Mouse (Mus musculus) layer of hippocampus, adult 6 months (tissue): Measurements from ENCODE around the gene Foxs1. TPM values are rescaled to one million over a fixed set of nuclear protein-coding genes. Genes with fewer than 3 reads are reported as not detected.

Source experiments
- long read RNA-seq, 2 experiments: library from polyadenylated mRNA; unstranded; transcript quantifications; one replicate each; pipeline ENCODE4 v2.0.0; 2019 to 2020
- polyA plus RNA-seq: library from polyadenylated mRNA; unstranded; fragments of <200 nt; fragmentation: Nextera tagmentation; gene quantifications from 2 replicates; pipeline ENCODE4 v1.2.3, GENCODE M21; 2021

Foxs1 gene
- polyA plus RNA-seq, result 0.60 and 0.63 TPM in 2 replicates
- long read RNA-seq, experiment 1, partial matches to known transcripts, result 0 of 1 reads
- long read RNA-seq, experiment 1, other reads (novel, unspliced or antisense), result 0 of 1 reads
- long read RNA-seq, experiment 2, result 0 reads

DNA sequence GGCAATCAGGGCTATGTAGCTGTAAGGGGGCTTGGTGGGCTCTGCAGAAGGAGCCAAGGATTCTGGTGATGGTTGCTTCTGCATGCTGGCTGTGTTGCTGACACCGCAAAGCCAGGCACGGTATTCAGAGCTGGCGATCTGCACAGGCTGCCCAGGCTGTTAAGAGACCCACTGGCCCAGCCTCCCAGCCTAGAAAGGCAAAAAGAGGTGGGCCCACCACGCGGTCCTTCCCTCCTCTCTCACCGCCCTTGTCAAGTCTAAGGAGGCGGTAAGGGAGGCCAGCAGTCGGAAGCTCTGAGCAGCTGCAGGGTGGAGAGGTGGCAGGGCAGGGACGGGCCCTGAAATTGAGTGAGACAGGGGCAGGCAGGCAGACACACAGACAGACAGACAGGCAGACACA, at the start of gene Foxs1:
Foxs1 (minus strand) TSS at position 161 of the 400 bp plus-strand sequence.

DNA sequence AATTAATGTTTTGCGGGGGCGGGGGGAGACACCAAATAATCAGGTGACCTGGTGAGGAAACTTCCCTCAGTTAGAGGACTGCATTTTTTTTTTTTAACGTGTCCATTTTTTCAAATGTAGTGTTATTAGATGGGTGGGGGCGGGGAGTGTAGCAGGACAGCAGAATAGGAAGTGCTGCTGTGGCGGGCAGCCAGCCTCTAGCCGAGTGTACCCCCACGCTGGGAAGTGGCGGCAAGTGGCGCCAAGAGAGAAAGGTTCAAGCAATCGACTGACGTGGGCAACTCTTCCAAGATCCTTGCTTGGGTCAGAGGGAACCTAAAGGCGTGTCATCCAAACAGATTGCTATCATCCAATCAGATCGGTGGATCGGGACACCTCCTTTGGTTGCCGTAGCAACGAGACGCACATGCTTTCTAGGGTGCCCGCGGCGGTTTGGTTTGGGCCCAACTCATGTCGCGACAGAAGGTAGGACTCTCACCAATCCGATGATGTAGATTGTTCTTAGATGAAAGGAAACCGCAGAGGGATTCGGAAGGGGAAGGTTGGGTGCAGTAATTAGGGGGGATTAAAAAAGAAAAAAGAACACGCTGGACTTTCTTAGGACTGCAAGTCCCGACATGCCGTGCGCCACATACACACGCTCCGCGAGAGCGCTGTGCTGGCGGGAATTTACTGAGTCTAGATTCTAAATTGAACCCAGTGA, 29.2 kb upstream of the Foxs1 start, which contains the start of gene Ttll9:
Ttll9 (plus strand) TSS at position 395 of the 703 bp plus-strand sequence.

DNA sequence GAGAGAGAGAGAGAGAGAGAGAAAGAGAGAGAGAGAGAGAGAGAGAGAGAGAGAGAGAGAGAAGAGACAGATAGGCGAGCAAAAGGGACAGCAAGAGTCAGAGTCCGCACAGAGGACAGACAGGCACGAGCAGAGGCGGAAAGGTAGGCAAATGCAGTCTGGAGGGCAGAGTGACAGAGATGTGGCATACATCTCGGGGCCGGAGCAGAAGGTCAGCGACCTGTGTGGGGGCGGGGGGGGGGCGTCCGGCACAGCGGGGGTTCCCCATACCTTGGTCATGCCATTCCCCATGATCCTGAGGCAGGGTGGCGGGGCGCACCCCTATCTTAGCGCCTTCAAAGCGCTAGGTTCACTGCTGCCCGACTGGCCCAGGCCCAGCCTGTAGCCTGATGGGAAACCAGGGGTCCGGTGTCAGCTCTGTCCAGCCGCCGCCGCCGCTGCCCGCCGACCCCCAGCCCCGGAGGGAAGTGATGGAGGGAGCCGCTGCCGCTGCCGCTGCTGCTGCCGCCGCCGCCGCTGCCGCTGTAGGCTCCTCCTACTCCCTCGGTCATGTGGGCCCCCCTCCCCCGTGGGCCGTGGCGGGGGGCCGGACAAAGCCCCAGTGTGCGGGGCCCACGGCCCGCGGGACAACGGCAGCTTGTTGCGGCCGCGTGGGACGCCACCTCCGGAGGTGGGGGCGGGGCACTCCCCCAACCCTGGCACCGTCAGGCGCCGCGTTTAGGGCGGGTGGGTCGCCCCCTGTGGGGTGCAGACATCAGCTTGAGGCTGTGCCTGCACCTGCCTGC, 18.2 kb upstream of the Foxs1 start, which contains the start of gene Dusp15:
Dusp15 (minus strand) TSS at position 634 of the 785 bp plus-strand sequence.

DNA sequence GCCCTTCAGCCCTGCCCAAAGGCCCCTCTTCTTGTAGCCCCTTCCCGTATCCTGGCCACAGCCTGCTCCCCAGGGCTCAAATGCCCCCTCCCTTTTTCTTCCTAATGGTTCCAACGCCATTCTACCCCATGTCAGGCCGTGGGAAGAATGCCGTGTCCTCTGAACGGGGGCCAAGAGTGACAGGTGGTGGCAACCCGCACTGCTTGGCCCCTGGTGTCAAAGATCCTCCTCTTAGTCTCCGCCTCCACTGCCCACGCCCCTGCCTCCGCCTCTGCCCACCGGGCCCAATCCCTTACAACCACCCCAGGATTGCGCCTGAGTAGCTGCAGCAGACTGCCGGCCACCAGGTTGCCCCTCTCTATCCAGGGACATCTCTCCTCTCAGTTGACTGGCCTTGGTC, 22.0 kb downstream of the Foxs1 start, which contains the start of gene Mylk2:
Mylk2 (plus strand) TSS at position 322 of the 400 bp plus-strand sequence.

Other genes starting within 250 kb of the Foxs1 start
- 21.8 and 22.0 TPM in 2 replicates for gene Mcts2, start 246.2 kb downstream of the Foxs1 start, polyA plus RNA-seq
- 15.1 and 16.2 TPM in 2 replicates for gene Id1, start 197.0 kb downstream of the Foxs1 start, polyA plus RNA-seq
- 2.6 and 3.0 TPM in 2 replicates for gene Cox4i2, start 179.0 kb downstream of the Foxs1 start, polyA plus RNA-seq
- 156 and 180 TPM in 2 replicates for gene Bcl2l1, start 101.5 kb downstream of the Foxs1 start, polyA plus RNA-seq
- 0.50 and 0.72 TPM in 2 replicates for gene Tpx2, start 85.2 kb downstream of the Foxs1 start, polyA plus RNA-seq
- not detected in 2 replicates for gene Mylk2, start 21.9 kb downstream of the Foxs1 start, polyA plus RNA-seq
- 6.7 and 12.0 TPM in 2 replicates for gene Dusp15, start 18.5 kb upstream of the Foxs1 start, polyA plus RNA-seq
- gene Ttll9, start 29.3 kb upstream of the Foxs1 start, polyA plus RNA-seq, result 1.3 and 1.9 TPM in 2 replicates
- gene Pdrg1, start 82.2 kb upstream of the Foxs1 start, polyA plus RNA-seq, result 34.8 and 41.0 TPM in 2 replicates
- gene Xkr7, start 98.6 kb upstream of the Foxs1 start, polyA plus RNA-seq, result 0.05 and 0.08 TPM in 2 replicates
- gene Ccm2l, start 132.7 kb upstream of the Foxs1 start, polyA plus RNA-seq, result 0.06 and 0.11 TPM in 2 replicates
- gene Hck, start 175.3 kb upstream of the Foxs1 start, polyA plus RNA-seq, result 1.9 and 2.7 TPM in 2 replicates
- 50.7 and 52.4 TPM in 2 replicates for gene Tm9sf4, start 228.1 kb upstream of the Foxs1 start, polyA plus RNA-seq